Mouse (Mus musculus) intestine, embryonic 16.5 days (tissue): ENCODE measurements around the gene Zswim3. TPM values are rescaled to one million over a fixed set of nuclear protein-coding genes. Genes with fewer than 3 reads are reported as not detected.

Experiments used
- ATAC-seq: fragments of 200-750 bp; cut with Nextera tagmentation; 2 replicates; pipeline ENCODE4 v1.8.0; 2017; ENCODE audit warnings: moderate TSS enrichment, moderate library complexity
- H3K27ac ChIP-seq: fragments of 300-500 bp; sonication (generic); 2 replicates; pipeline ENCODE4 v1.5.1; 2014; ENCODE audit warnings: mild to moderate bottlenecking, low read length
- H3K27me3 ChIP-seq: fragments of 300-500 bp; sonication (generic); replicated peaks from 2 replicates; pipeline ENCODE4 v1.6.1; 2014; ENCODE audit warnings: low read length, control low read depth, mixed read lengths; ENCODE audit not compliant: control insufficient read depth, insufficient read depth
- H3K36me3 ChIP-seq: fragments of 300-500 bp; sonication (generic); 2 replicates; pipeline ENCODE4 v1.6.1; 2014; ENCODE audit warnings: low read length, control low read depth; ENCODE audit not compliant: control insufficient read depth, insufficient read depth
- H3K4me1 ChIP-seq: fragments of 300-500 bp; sonication (generic); 2 replicates; pipeline ENCODE4 v1.6.1; 2014; ENCODE audit warnings: low read length, control low read depth, mixed read lengths; ENCODE audit not compliant: control insufficient read depth, insufficient read depth
- H3K4me2 ChIP-seq: fragments of 300-500 bp; sonication (generic); 2 replicates; pipeline ENCODE4 v1.6.1; 2014; ENCODE audit warnings: low read depth, low read length, control low read depth
- H3K4me3 ChIP-seq: fragments of 300-500 bp; sonication (generic); 2 replicates; pipeline ENCODE4 v1.5.1; 2014; ENCODE audit warnings: mild to moderate bottlenecking, low read length
- H3K9ac ChIP-seq: fragments of 300-500 bp; sonication (generic); 2 replicates; pipeline ENCODE4 v1.6.1; 2014; ENCODE audit warnings: low read depth, low read length
- H3K9me3 ChIP-seq: fragments of 300-500 bp; sonication (generic); 2 replicates; pipeline ENCODE4 v1.6.1; 2016; ENCODE audit warnings: low read length, control low read depth; ENCODE audit not compliant: control insufficient read depth
- WGBS: fragments of 180-500 bp; shearing (Covaris S2); extraction: QIAGEN DNeasy Blood & Tissue Kit; methylation state at CpG from one replicate; pipeline ENCODE4 v1.1.7; 2014; 5-methylcytosine and 5-hydroxymethylcytosine counted together
- polyA plus RNA-seq: library from polyadenylated mRNA; unstranded; fragments of >200 nt; fragmentation: Nextera tagmentation; extraction: Ambion mirVana; gene quantifications from 2 replicates; pipeline ENCODE4 v1.2.1, GENCODE M21; 2015

Zswim3 gene
- polyA plus RNA-seq, 1 experiment from 2014 or later = 10.3 TPM

DNA sequence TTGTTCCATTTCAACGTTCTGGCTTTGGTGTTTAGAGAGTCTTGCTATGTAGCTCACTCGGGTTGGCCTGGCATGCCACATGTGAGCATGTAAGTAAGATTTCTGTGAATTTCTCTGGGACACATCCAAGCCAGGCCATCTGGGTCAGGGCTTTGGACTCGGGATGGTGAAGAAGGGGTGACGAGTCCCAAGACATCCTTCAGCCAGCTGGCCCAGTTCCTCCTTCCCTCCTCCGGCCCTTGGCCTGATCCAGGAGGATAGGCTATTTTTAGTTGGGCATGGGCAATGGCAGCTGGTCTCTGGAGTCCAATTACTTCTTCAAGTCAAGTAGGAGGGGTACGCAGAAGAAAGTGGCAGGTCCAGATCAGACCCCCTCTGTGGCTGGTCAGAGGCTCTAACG, 26.1 kb upstream of the Zswim3 start:
- no peak for ATAC-seq
- Histone ChIP-seq H3K4me2 (no peak overlapping the region), H3K36me3 (no peaks in the 10 kb centered on the region), H3K4me3 (no peak overlapping the region), H3K27me3 (peaks cover 2% of the 10 kb centered on the region; the same call in 1 of the 2 replicates), H3K9ac (no peak overlapping the region), H3K4me1 (peaks cover under 1% of the 10 kb centered on the region; the same call in 1 of the 2 replicates), H3K27ac (no peak overlapping the region), H3K9me3 (no peaks in the 10 kb centered on the region)
- 81% methylated on average over 7 of the region's 7 CpGs for WGBS

DNA sequence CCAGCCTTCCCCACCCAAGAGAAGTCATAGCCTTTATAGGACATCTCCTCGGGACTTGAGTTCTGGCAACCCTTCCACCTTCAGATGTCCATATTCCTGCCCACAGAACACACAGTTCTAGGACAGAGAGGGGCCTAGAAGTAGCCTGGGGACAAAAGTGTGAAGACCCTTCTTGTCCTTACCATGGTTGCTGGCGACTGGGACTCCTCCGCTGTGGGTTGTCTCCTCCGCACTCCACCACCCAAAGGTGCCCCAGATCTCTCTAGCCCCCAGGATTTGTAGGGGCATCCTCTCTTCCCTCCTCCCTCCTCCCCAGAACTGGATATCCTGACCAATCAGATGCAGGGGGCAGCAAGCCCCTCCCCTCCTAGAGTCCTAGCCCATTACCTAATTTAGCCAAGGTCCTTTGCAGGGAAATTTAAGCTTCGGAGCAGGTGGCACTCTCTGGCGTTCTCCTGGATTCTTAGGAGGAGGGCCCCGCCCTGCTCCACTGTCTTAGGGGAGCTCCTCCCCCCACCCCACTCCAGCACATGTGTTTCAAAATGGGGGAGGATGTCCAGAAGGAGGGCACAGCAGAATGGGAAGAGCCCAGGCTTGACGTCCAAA, 25.3 kb upstream of the Zswim3 start, which contains the start of gene Tnnc2:
Gene Tnnc2, minus strand, starts transcription at position 487 of the 606 bp plus-strand sequence.
- H3K9ac ChIP-seq = no peak within 1 kb of the TSS
- H3K9me3 ChIP-seq = no peaks in the 10 kb centered on the region
- no peaks in the 10 kb centered on the region for H3K36me3 ChIP-seq
- 0 out of 2 replicates have a peak, but pooled peaks cover under 1% of the 10 kb centered on the region for H3K4me1 ChIP-seq
- peaks cover 2% of the 10 kb centered on the region; the same call in 1 of the 2 replicates for H3K27me3 ChIP-seq
- H3K4me3 ChIP-seq = no peak within 1 kb of the TSS
- 64% methylated on average over 8 of the region's 8 CpGs for WGBS
- no peak within 1 kb of the TSS for H3K27ac ChIP-seq
- H3K4me2 ChIP-seq = no peak within 1 kb of the TSS
- no peak for ATAC-seq

DNA sequence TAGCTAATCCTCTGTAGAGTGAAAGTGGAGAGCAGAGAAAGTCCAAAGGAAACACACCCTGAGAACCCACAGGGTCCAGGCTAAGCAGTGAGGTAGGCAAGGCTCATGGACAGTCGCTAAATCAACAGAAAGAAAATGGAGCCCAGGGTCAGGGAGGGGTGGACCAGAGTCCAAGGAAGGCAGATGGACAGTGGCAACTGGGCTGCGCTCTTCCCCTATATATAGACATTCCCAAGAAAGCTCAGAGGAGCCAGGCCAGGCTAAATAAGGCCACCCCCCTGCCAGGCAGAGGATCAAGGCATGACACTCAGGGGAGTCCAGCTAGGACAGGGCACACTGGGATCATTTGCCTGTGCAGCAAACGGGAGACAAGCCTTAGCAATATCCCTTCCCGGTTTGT, 23.0 kb upstream of the Zswim3 start:
- Histone ChIP-seq H3K9me3 (no peaks in the 10 kb centered on the region), H3K4me1 (peaks cover 8% of the 10 kb centered on the region), H3K27me3 (peaks cover 1% of the 10 kb centered on the region; the same call in 1 of the 2 replicates), H3K27ac (no peak overlapping the region), H3K36me3 (no peaks in the 10 kb centered on the region), H3K9ac (no peak overlapping the region), H3K4me3 (no peak overlapping the region), H3K4me2 (no peak overlapping the region)
- 77% methylated on average over 4 of the region's 4 CpGs for WGBS
- no peak for ATAC-seq

GRCm38 (mm10) chr2:164783926-164784581, 20.8 kb upstream of the Zswim3 start:
- H3K4me2 ChIP-seq = no peak overlapping the region
- no peak overlapping the region for H3K27ac ChIP-seq
- H3K4me1 ChIP-seq = peaks cover 20% of the 10 kb centered on the region
- no peaks in the 10 kb centered on the region for H3K27me3 ChIP-seq
- WGBS = 75% methylated on average over 7 of the region's 7 CpGs
- ATAC-seq = no peak
- no peaks in the 10 kb centered on the region for H3K9me3 ChIP-seq
- H3K4me3 ChIP-seq = no peak overlapping the region
- H3K36me3 ChIP-seq = 0 out of 2 replicates have a peak, but pooled peaks cover 3% of the 10 kb centered on the region
- no peak overlapping the region for H3K9ac ChIP-seq

GRCm38 (mm10) chr2:164784869-164785420, 20.0 kb upstream of the Zswim3 start:
- Histone ChIP-seq H3K4me1 (peaks cover 20% of the 10 kb centered on the region), H3K4me3 (peak overlapping the region; percentile 66), H3K9me3 (no peaks in the 10 kb centered on the region), H3K4me2 (peak overlapping the region; percentile 64), H3K36me3 (0 out of 2 replicates have a peak, but pooled peaks cover 3% of the 10 kb centered on the region), H3K27ac (peak overlapping the region; percentile 96), H3K27me3 (no peaks in the 10 kb centered on the region), H3K9ac (peak overlapping the region; percentile 87)
- WGBS = 3% methylated on average over 7 of the region's 7 CpGs
- ATAC-seq = 0 out of 2 replicates have a peak, but pooled peaks have one; percentile 0

GRCm38 (mm10) chr2:164785481-164786387, 19.2 kb upstream of the Zswim3 start, which contains the start of gene Snx21:
TSS of gene Snx21 (plus strand) at chr2:164785823.
- H3K36me3 ChIP-seq = 0 out of 2 replicates have a peak, but pooled peaks cover 4% of the 10 kb centered on the region
- H3K4me1 ChIP-seq = peaks cover 20% of the 10 kb centered on the region
- H3K27me3 ChIP-seq = no peaks in the 10 kb centered on the region
- peak within 1 kb of the TSS; percentile 66 for H3K4me3 ChIP-seq
- no peaks in the 10 kb centered on the region for H3K9me3 ChIP-seq
- ATAC-seq = peak; percentile 95
- WGBS = under 1% methylated on average over 83 of the region's 89 CpGs
- H3K27ac ChIP-seq = peak within 1 kb of the TSS; percentile 96
- H3K9ac ChIP-seq = peak within 1 kb of the TSS; percentile 87
- peak within 1 kb of the TSS; percentile 64 for H3K4me2 ChIP-seq

DNA sequence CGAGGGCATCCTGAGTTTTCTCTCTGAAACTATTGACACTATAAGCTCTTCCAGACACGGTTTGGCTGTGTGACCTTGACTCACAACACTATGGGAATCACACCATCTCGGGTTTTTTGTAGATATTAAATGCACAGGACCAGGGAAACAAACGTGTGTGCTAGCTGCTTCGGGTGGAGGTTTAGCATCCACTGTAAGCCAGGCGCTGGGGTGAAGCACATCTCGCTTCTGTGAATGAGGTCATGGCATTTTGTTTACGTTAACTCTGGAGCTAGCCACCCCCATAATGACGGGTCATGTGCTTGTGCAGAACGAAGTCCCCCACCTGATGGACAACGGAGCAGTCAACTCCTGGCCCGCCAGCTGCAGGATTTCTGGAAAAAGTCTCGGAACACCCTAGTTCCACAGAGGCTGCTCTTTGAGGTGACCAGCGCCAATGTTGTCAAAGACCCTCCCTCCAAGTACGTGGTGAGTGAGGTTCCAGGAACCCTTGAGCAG, 18.5 kb upstream of the Zswim3 start:
- Histone ChIP-seq H3K9ac (peak overlapping the region; percentile 87), H3K27ac (peak overlapping the region; percentile 96), H3K27me3 (no peaks in the 10 kb centered on the region), H3K4me3 (peak overlapping the region; percentile 66), H3K4me1 (peaks cover 20% of the 10 kb centered on the region), H3K4me2 (peak overlapping the region; percentile 64), H3K36me3 (peaks cover 9% of the 10 kb centered on the region; the same call in 1 of the 2 replicates), H3K9me3 (no peaks in the 10 kb centered on the region)
- peak; percentile 19 for ATAC-seq
- 11% methylated on average over 15 of the region's 15 CpGs for WGBS

GRCm38 (mm10) chr2:164787032-164787431, 17.9 kb upstream of the Zswim3 start:
- Histone ChIP-seq H3K9ac (peak overlapping the region; percentile 87), H3K27ac (peak overlapping the region; percentile 96)
- WGBS = 83% methylated on average over 3 of the region's 3 CpGs

More at GRCm38 (mm10) chr2:164787032-164787431, 17.9 kb upstream of the Zswim3 start:
- peak overlapping the region; percentile 66 for H3K4me3 ChIP-seq
- H3K4me1 ChIP-seq = peaks cover 20% of the 10 kb centered on the region
- H3K9me3 ChIP-seq = no peaks in the 10 kb centered on the region
- peaks cover 15% of the 10 kb centered on the region; the same call in 1 of the 2 replicates for H3K36me3 ChIP-seq
- H3K27me3 ChIP-seq = no peaks in the 10 kb centered on the region
- ATAC-seq = no peak
- H3K4me2 ChIP-seq = peak overlapping the region; percentile 64
